Mouse (Mus musculus): ENCODE results near the gene Fus.
"Not testable (repeated sequence)": the region's sequence is repeated elsewhere in the genome, so short reads cannot be mapped to it uniquely, and the experiment has no call there.

The Fus gene

GRCm38 (mm10) chr7:128006193-128006592, 38.9 kb downstream of the Fus start:
- DNase-seq, result no peak

GRCm38 (mm10) chr7:128009715-128010340, 42.6 kb downstream of the Fus start:
- peak; percentile 43 for DNase-seq

GRCm38 (mm10) chr7:128012136-128012780, 45.0 kb downstream of the Fus start:
- DNase-seq, result no peak

- DNase-seq, result no peak
Measured at GRCm38 (mm10) chr7:128013116-128013515, 45.9 kb downstream of the Fus start.

GRCm38 (mm10) chr7:128016134-128016533, 48.9 kb downstream of the Fus start:
- not testable (repeated sequence) for DNase-seq

- DNase-seq, result no peak
Measured at GRCm38 (mm10) chr7:128016650-128017049, 49.4 kb downstream of the Fus start.

GRCm38 (mm10) chr7:128018275-128018674, 51.0 kb downstream of the Fus start:
- DNase-seq, result no peak

- no peak for DNase-seq
Measured at GRCm38 (mm10) chr7:128019187-128019586, 51.9 kb downstream of the Fus start.

- DNase-seq, result no peak
Measured at GRCm38 (mm10) chr7:128022974-128023373, 55.7 kb downstream of the Fus start.

- no peak for DNase-seq
Measured at GRCm38 (mm10) chr7:128023565-128023964, 56.3 kb downstream of the Fus start.

GRCm38 (mm10) chr7:128024364-128024763, 57.1 kb downstream of the Fus start:
- DNase-seq, result no peak

GRCm38 (mm10) chr7:128024932-128025331, 57.7 kb downstream of the Fus start:
- DNase-seq, result no peak

- no peak for DNase-seq
Measured at GRCm38 (mm10) chr7:128025381-128025780, 58.1 kb downstream of the Fus start.

GRCm38 (mm10) chr7:128031403-128031976, 64.2 kb downstream of the Fus start:
- peak; percentile 34 for DNase-seq

GRCm38 (mm10) chr7:128032290-128032988, 65.2 kb downstream of the Fus start:
- DNase-seq, result peak; percentile 55

- no peak for DNase-seq
Measured at GRCm38 (mm10) chr7:128032989-128033293, 65.7 kb downstream of the Fus start.

- no peak for DNase-seq
Measured at GRCm38 (mm10) chr7:128033616-128034015, 66.4 kb downstream of the Fus start.

Data from kidney, adult 9 months (tissue).